Mouse (Mus musculus): ENCODE data around the gene Sox4.

The Sox4 gene

DNA sequence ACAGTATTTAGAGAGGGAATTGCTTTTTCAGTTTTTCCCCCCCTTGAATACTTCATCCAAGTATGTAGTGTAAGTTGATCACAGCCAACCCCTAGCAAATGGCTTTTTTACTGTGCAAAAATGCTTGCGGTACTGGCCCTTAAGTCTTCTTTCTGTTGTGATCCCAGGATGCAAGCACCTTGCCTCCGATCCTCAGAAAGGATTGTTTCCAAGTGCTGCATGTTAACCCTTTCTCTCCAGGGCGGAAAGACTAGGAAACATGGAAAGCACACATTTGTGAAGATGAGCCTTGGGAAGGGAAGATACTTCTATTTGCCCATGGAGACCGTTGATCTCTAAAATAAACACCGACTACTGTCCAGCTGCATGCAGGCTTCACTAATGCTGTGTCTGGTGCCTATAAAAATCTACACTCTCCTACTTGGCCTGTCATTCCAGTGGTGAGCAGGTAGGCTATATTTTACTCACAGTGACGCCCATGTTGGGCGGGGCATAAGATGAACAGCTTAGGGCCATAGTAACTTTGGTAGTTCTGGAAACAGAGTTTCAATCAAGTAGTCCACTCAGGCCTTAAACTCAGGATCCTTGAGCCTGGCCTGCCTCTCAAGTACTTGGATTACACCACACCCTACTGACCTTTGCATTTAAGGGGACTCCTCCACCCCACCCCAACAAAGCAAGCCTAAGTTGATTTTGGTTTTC lies 5.6 kb downstream of the Sox4 start:
- peak; percentile 16 for DNase-seq (ENCODE audit: low read depth)

DNA sequence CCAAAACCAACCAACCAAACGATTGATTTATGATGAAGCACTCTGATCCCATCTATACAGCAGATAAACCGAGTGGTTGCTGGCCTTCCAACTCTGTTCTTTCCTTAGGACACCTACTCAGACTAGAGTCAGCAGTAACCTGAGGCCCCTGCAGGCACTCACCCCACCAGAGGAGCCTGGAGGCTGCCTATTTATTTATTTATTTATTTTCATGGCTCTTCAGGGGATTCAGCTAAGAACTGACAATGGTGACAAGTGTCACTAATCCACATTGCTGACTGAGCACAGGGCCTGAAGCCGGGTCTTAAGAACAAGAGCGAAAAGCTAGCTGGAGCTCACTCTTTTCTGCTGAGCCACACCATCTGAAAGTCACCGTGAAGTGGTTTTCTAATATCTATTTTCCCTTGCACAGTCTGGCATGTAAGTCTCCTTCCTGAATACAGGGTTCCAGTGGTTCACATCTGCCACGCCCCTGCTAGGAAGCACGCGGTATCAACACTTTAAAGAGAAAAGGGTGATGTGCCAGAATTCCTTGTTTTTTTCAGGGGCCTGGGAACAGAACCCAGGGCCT lies 6.9 kb downstream of the Sox4 start:
- no peak for DNase-seq (ENCODE audit: low read depth)

GRCm38 (mm10) chr13:28945681-28946080 lies 7.8 kb downstream of the Sox4 start:
- DNase-seq (ENCODE audit: low read depth): peak; percentile 6

DNA sequence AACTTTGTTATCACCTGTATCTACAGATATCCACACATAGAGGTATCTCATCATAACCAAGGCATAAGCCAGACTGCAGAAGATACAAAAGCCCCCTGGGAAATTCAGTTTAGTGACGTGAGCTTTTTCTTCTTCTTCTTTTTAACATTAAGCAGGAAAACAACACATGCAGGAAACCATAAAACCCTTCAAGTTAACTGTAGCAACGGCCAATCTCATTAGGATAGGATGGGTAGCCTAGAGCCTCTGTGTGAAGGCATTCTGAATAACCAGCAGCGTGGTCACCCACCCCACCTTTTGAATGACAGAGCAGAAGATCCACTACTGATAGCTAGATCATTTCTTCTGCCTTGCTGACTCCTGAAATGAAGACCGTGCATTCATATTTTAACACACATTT lies 10.6 kb downstream of the Sox4 start:
- DNase-seq (ENCODE audit: low read depth): peak; percentile 21

DNA sequence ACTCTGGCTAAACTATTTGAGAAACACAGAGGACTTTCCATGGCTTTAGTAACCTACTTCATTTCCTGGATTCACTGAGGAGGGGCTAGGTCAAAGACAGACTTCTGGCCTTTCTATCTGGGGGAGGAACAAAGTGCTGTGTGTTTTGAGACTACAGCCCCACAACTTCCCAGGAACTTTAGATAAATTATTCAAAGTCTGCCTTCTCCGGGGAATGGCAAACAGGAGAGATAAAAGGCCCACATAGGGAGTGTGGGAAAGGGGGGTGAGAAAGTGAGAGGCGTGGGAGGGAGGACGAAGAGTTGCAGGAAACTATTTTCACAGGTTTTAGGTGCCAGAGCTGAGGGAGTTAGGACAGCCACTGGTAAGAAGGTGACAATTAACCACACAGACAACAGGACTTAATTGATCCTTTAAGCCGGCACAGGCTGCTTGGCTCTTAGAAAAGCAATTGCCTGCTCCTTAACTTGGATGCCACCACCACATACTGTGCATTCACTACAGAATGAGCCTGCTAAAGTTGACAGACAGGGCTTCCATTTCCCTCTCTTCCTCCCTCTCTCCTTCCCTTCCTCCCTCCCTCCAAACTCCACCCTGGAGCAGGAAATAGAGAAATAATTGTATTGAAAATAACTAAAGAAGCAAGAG lies 11.4 kb downstream of the Sox4 start:
- no peak for DNase-seq (ENCODE audit: low read depth)

DNA sequence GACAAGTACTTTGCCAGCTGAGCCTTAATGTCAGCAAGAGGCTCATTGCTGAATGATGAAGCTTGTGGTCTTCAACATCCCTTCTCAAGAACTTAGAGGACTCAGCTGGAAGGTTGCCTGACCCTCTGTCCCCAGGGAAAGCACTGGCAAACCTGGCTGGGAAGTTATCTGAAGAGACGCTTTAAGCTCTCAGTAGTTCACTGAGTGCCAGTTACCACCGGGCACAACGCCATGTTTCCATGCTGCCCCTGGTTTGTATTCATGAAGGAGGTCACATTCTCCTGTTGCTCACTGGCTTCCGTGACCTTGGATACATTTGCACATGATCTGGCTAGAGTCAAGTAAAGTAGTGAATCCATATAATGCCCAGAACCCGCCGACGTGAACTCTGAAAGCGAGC lies 20.1 kb downstream of the Sox4 start:
- no peak for DNase-seq (ENCODE audit: low read depth)

- DNase-seq (ENCODE audit: low read depth): no peak
These were observed 21.7 kb downstream of the Sox4 start for GRCm38 (mm10) chr13:28931776-28932175.

DNA sequence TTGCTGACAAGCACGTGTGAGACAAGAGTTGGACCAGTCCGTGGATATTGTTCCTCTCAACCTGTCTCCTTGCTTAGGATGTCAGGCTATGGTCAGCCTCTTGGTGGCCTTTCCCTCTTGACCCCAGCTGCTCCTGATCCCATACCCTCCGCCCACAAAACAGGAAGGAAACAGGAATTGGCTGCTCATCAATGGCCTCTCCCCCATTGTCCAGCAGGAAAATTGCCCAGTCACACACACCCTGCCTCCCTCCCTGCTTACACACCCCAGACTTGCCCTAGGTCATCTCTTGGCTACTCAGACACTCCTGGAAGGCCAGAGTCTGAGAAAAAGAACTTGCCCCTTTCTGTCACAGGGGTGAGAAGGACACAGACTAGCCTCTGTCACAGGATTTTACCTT lies 22.2 kb downstream of the Sox4 start:
- no peak for DNase-seq (ENCODE audit: low read depth)

GRCm38 (mm10) chr13:28930364-28930763 lies 23.1 kb downstream of the Sox4 start:
- DNase-seq (ENCODE audit: low read depth): no peak

DNA sequence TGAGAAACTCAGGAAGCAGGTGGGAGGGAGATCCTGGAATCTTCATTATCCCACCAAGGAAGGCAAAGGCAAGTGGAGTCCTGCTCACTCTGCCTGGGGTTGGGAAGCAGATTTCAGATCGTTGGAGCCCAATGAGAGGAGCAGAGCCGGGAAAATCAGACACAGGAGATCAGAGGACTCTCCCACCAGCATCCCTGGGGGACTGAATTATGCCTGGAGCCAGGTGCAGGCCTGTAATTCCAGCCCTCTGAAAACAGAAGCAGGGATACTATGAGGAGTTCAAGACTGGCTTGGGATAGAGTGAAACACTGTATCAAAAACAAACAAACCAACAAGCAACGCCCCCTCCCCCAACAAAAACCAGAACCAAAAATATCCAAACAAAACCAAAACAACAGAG lies 23.6 kb downstream of the Sox4 start:
- no peak for DNase-seq (ENCODE audit: low read depth)

- DNase-seq (ENCODE audit: low read depth): no peak
These were observed 30.4 kb downstream of the Sox4 start for GRCm38 (mm10) chr13:28923136-28923535.

DNA sequence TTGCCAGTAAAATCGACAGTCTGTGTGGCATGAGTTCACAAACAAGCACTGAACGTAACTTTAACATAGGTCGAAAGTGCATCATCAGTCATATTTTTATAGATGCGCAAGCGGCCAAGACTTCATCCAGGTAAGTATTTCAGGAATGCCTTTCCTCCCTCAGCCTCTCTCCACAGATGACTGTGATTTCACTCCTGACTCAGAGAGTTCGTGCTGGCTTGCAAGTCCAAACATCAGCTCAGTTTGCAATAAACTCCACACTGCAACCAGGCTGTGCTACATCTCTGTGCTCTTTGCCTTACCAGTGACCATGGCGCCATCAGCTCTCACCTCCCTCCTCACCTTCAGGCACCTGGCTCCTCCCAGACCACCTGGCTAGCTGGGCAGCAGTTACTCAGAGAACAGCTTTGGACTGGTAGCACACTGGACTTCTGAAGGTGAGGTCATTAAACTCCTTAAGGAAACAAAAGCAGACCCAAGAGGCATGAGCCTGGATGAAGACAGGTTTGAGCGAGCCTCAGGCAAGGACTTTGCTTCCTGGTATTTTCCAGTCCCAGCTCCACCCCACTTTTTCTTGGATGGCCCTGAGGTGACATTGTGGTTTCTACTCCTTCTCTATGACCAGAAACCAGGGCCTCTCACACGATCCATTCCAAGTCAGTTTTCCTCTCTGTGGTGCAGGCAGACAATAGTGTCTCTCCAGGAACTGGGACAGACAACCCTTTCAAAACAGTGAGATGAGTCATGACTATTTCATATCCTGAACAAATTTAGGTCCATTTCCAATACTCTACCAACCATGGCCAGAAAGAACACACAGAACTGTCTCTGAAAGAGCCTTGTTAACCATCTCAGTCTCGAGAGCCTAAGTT lies 35.9 kb downstream of the Sox4 start:
- no peak for DNase-seq (ENCODE audit: low read depth)

DNA sequence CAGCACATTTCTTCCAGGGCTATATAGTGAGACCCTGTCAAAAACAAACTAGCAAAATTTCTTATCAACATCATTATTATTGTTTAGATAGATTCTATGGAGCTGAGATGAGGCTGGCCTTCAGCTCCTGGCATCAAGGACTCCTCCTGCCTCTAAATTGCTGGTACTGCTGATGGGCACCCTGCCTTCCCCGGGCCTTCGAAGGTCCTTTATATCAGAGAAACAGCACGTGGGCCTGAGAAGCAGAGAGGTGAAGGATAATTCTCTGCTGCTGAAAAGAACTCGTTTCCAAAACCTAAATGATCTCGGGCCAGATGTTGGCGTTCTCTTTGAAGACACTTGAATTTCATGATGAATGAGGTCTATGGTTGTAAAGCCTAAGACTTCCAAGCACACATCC lies 39.9 kb downstream of the Sox4 start:
- no peak for DNase-seq (ENCODE audit: low read depth)

- no peak for DNase-seq (ENCODE audit: low read depth)
These were observed 46.5 kb downstream of the Sox4 start for GRCm38 (mm10) chr13:28906981-28907380.

Data from naive thymus-derived CD4-positive, alpha-beta T cell, adult 2 months (primary cell).